Mouse (Mus musculus) brain, embryonic 18.5 days (tissue): ENCODE measurements at regions not wholly inside any gene's neighbourhood (a gene's known extent, or its start where the extent isn't known, plus 50 kb on each side); places are given as distances from the start of the nearest gene placed in this dataset.
"Not testable (repeated sequence)": the region's sequence is repeated elsewhere in the genome, so short reads cannot be mapped to it uniquely, and the experiment has no call there.

Experiments
- DNase-seq: peaks from one replicate; pipeline ENCODE4 v3.0.0-alpha.2; 2012; ENCODE audit warnings: low read depth, low spot score

DNA sequence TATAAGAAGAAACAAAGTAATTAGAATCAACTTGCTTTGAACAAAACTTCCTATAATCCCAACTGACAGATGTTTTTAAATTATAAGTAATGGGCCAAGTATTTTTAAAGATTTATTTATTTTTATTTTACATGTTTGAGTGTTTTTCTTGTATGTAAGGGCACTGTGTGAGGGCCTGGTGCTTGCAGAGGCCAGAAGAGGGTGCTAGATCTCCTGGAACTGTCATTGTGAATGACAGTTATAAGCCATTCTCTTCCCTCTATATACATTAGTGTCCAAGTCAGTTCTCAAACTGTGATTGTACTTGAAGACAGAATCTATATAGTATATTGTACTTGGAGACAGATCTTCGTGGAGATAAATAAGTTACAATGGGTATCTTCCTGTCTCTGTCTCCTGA lies 149.1 kb upstream of the Palmd start:
- DNase-seq, result no peak

DNA sequence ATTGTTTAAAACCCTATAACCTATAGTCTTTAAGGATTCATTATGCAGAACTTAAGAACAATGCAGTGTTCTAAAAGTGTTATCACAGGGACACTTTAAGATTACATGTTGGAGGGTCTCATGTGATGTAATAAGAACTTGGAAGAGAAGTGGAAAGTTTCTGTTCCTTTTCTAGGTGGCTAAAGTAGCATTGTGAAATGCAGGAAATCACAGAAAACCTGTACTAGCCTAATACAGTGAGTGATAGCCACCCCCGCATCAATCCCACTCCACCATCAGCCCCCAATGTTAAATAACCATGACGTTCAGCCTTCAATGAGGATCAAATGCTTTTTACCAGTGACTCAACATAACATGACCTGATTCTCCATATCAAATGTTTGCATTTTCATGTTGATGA lies 147.4 kb upstream of the Palmd start:
- no peak for DNase-seq

DNA sequence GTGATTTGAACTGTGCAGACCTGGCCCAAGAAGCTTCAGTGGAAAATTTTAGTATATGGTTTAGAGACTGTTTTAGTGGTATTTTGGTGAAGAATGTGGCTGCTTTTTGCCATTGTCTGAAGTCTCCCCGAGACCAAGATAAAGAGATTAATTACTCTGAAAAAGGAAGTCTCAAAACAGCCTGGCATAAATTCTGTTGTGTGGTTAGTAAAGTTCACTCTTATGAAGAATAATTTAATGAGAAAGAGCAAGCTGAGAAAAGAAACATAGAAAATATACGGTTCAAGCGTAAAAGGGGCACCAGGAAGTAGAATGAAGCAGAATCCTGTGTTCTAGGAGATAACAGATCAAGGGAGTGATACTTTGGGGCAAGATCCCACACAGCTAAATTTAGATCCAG lies 144.0 kb upstream of the Palmd start:
- no peak for DNase-seq

DNA sequence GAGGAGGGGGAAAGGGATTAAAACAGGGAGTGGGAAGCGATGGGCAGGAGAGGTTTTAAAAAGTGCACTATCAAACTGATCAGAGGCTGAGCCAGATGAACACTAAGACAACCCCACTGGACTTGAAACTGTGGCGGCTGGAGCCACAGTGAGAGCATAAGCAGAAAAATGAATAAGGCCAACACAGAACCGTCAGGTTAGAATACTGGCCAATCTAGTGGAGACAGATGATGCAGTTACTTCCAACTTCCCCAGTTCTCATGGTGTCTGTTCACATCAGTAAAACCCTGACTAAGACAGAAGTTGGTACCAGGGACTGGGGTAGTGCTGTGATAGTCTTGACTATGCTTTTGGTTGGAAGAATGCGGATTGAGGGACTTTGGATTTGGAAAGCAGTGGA lies 143.5 kb upstream of the Palmd start:
- DNase-seq, result no peak

DNA sequence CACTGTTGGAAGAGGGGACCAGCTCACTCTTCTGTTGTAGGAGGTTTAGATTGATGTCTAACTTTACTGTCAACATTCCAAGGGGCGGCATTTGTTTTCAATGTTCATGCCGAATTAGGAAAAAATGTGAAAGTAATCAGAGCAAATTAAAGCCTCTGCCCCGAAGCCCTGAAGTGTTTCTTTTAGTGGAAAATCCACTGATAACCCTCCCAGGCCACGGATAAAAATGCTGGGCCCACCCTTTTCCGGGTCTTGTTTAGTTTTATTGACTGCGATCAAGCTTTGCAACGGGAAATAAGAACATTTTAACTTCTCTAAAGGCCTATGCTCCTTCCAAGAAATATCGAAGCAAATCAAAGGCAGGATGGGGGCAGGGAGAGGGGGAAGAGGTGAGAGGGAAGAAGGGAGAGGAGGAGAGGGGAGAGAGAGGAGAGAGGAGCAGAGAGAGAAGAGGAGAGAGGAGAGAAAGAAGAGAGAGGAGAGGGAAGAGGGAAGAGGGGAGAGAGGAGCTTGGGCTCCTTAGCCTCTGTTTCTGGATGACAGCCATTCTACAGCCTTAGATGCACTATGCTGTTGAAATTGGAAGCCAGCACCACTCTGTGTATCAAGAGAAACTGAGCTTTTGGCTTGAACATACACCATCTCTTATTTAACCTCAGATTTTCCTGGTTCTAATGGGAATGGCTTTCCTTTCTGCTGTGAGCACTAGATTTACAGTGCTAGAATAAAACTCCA lies 140.3 kb upstream of the Palmd start:
- DNase-seq, result no peak

DNA sequence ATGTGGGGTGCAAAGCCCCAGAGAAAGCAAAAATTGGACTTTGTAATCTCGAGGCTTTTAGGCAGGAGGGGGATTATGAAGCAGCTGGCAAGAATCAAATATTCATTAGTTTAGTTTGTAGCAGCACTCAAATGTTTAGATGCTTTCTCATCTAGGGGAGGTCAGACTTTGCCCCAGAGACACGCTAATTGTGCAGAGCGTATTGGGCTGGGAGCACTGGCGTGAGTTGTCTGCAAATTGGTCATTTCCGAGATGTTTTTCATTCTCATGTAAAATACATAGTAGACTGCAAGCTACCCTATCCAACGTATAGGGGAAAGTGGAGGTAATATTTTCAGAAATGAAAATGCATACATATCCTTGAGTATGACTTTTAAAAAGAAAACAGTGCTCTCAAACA lies 139.2 kb upstream of the Palmd start:
- no peak for DNase-seq

DNA sequence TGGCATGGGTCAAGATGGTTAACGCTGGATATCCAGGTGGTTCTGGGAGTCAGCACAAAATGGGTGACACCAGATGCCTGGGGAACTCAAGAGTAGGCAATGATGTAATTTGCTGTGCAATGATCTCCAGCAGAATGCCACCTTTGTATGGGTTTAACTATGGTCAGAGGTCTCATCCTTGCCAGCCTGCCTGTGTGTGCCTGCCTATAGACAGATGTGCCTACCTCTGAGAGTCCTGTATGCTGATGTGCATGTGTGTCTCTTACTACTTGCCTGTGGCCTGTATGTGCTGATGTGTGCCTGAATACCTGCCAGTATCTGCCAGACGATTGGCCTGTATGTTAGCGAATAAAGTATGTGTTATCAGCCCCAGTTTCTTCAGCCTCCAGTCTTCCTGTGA lies 138.6 kb upstream of the Palmd start:
- DNase-seq, result no peak

DNA sequence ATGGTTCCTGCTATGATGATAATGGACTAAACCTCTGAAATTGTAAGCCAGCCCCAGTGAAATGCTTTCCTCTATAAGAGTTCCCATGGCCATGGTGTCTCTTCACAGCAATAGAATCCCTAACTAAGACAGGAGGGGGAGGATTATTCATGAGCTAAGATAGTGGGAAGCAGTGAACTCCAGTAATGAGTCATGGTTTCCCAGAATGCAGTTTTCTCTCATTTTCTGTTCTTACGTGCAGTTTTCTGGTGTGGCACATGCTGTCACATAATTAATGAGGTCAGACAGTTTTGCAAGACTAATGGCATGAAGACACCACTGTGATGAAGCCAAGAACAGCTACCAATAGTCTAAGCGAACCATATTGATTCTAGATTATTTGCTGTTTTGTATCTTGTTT lies 118.9 kb upstream of the Palmd start:
- DNase-seq, result no peak

DNA sequence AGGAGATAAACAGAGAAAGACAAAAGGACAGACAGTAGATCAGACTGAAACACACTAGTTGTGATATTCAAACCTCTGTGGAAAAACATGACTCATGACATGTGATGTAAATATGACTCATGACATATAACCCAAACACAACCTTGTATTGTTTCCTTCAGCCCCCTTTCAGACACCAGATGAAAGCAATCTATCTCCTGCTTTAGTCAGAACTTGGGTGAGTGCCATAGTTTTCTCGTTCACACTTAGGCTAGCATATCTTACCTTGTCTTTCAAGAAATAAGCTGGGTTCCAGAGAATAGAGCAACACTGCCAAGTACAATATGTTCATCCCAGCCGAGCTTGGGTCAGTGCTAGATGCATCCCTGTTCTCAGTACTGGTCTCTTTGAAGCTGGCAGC lies 107.9 kb upstream of the Palmd start:
- DNase-seq, result no peak

DNA sequence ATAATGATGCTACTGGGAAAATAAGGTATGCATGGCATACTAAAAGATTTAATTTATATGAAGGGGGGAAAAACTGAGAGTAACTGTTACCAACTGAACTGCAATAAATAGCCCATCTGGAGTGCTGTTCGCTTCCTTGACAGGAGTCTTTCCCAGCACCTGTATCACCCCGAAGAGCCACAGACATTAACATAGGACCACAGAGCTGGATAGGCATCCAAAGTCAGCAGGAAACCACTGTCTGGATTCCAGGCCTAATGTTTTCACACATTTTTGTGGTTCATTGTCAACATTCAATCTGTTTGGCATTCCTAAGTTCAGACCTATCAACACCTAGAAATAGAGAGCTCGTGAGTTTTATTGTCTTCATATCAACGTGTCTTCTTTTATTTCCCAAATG lies 104.6 kb upstream of the Palmd start:
- DNase-seq, result no peak

DNA sequence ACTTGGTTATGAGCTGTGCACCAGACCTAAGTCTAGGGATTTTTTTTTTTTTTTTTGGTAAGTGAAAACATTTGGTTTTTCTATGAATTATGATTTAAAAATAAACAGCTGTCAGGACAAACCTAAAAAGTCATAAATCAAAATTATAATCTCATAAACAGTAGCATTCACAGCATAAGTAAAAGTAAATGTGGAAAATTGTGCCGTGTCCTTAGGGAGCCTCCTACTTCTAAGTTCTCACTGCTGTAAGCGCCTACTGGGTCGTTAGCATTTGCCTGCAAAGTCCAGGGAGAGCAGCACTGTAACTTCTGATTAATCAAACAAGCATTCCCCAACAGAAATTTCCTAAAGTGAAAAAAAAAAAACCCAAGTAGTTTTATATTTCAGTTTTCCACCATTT lies 104.2 kb upstream of the Palmd start:
- no peak for DNase-seq

DNA sequence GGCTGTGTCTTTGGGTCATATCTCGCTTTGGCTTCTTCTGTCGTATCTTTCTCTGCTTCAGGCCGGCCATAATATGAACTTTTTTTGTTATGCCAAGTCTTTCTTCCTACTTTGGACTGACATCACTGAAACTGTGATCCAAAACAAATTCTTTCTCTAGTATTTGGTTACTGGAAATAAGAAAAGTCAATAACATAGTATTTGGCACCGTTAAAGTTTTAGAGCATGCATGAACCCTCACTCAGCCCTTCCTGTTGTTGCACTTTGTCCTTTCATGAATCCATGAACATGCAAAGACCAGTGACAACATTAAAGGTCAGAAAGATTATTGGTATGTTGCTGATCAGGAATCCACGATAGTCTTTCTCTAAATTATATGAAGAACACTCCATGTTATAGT lies 103.1 kb upstream of the Palmd start:
- no peak for DNase-seq

DNA sequence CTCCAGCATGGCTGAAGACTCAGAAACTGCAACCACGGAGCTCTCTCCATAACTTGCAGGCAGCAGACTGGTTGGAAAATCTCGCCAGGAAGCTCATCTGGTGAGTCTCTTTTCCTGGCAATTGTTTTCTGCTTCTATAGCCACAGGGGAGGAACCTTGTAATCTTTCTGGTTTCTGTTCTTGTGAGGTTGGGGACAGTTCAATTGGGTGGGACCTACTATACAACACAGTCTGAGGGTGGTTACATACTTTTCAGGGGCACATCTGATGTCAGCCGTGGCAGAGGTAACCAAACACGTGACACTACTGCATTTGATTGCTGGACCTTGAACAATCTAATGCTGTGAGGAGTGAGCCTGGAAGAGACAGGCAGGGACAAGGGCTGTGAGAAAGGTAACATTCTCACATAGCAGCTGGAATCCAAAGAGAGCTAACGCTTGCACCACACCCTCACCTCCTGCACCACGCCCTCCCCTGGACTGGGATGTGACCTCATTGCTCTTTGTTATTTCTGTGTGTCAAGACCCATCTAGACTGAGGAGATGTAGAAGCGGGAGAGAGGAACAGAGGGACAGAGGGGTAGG lies 98.8 kb upstream of the Palmd start:
- DNase-seq, result no peak

DNA sequence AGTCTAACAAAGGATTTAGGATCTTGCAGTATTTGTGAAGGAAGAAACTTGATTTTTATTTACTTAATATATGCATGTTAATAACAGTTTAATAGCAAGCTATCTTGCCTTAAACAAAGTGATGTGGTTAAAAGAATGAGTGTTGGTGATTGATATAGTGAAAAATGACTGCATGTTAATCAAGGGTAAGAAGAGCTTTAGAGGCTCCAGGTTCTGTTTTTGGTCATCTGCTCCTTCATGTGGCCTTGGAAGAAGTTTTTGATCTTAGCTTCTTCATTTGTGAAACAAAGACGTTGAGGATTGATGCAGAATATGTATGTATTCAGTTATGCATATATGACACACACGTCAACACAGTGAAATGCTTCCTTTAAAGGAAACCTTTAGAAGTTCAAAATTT lies 97.1 kb upstream of the Palmd start:
- no peak for DNase-seq

DNA sequence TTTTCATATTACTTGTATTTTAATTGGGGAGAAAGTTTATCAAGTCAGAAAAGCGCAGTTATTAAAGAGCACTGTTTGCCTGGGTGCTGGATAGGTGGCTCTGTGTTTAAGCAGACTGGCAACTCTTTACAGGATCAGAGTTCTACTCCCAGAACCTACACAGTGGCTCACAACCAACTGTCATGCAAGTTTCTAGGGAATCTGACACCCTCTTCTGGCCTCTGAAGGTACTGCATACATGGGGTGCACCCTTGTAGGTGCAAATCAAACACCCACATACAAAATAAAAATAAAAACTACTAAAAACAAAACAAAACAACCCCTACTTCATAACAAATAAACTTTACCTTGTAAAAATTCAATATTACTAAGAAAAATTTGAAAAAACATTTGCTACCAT lies 93.0 kb upstream of the Palmd start:
- no peak for DNase-seq

DNA sequence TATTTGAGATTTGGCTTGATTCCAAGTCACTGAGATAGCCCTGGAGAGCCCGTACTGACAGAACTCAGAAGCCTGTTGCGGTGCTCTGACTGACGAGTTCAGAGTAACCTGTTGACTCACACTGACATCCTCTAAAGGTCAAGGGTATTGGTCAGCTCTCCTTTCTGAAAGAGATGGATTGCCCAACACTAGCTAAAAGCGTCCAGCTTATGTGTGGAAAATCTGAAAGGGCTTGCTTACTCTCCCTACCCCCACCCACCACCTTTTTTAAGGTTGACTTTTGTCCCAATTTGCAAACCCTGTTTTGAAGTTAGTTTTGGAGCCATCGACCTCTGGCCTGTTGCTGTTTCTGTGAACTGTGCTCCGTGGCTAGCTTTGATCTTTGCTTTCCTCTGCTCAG lies 92.4 kb upstream of the Palmd start:
- no peak for DNase-seq

DNA sequence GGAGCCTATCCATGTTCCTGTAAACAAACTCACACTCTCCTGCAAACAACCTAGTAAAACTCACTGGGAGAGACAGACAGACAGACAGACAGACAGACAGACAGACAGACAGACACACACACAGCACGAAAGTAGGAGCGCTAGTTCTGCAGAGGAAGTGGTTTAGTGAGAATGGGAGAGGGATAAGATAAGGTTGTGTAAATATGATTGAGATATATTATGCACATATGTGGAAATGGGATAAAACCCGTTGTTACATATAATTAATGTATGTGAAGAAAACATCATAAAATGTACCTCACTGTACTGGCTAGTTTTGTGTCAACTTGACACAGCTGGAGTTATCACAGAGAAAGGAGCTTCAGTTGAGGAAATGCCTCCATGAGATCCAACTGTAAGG lies 85.9 kb upstream of the Palmd start:
- DNase-seq, result not testable (repeated sequence)

DNA sequence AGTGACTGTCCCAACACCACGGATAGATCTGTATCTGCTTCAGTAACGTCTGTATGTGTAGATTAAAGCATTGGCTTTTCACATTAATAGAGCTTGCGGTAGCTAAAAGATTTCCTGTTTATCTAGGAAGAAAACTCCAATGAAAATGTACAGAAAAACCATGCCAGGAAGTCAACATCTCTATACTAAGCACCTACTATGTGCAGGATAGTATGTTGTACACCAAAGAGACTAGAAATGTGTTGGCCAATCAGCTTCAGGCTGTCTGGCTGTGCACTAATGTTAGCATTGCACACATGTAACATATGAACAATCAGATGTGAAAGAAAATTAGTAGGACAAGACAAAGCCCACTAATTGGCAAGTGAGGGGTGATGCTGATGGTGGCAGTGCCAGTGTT lies 82.6 kb upstream of the Palmd start:
- DNase-seq, result no peak

DNA sequence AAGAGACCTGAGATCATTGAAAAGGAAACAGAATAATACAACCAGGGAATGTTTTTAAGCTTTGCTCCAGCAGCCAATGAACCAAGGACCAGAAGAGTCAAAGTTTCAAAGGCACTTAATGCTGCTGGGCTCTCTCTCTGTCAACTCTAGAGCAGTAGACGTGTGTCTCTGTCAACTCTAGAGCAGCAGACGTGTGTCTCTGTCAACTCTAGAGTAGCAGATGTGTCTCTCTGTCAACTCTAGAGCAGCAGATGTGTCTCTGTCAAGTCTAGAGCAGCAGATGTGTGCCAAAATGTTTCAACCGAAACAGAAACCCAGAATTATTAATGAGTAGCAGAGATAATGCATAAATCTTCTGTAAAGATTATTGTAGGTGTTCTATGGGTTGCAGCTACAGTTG lies 82.1 kb upstream of the Palmd start:
- DNase-seq, result no peak

DNA sequence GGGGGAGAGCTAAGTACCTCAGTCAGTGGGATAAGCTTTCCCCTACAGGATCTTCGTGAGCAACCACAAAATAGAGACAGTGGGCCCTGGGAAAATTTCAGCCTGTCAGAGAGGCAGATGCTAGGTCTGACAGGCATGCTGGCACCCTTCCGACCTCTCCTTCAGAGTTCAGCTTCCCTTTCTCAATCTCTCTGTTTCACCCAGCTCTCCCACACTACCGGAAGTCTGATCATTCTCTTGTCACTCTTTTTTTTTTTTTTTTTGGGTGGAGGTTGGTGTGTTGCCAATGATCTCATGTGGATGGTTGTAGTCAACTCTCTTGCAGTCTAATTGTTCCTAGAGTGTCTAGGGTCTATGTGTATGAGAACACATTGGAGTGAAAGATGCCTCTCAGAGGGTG lies 80.6 kb upstream of the Palmd start:
- no peak for DNase-seq

DNA sequence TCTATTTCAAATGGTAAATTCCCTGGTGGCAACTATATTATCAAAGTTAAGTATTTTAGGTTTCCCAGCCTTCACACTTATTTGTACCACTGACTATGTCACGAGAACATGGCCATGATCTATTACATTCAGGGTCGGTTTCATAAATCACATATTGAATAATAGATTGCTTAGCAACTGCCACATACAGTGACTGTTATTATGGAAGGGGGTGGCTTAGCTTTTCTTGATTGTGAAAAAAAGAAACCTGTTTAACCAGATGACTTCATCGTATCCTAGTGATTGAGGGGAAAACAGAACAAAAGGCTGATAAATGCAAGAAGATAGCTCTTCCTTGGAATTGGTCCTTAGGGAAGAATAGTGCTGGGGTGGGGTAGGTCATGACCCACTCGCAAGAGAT lies 76.0 kb upstream of the Palmd start:
- DNase-seq, result no peak

DNA sequence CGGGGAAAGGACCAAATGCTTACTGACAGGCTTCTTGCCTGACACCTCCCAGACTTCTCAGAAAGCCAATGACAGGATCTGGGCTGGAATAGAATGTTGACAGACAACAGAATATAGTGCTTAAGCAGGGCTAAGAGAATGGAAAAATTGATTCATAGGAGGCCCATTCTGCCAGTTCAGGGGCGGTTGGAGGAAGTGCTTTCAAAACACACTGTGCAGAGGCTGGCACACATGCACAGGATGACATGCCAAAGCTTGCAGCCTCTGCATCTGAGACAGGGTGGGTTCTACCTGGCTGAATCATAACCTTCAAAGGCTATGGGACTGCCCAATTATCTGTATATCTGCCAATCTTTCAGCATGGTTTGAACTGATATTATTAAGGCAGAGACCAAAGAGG lies 75.5 kb upstream of the Palmd start:
- DNase-seq, result no peak

DNA sequence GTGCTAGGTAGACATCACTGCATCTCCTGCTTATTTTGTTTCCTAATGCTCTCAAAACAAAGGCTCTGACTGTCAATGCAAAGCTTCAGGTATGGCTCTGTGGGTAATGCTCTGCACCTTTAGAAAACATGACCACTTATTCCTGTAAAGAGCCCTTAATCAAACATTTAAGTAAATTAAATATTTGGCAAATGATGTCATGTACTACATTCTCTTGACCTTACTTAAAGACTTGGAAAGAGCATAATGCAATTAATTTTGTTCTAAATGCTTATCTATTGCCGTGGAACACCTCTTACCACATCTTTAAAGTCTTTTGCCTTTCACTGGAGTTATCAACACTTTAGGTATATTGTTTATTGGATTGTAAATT lies 70.1 kb upstream of the Palmd start:
- no peak for DNase-seq

DNA sequence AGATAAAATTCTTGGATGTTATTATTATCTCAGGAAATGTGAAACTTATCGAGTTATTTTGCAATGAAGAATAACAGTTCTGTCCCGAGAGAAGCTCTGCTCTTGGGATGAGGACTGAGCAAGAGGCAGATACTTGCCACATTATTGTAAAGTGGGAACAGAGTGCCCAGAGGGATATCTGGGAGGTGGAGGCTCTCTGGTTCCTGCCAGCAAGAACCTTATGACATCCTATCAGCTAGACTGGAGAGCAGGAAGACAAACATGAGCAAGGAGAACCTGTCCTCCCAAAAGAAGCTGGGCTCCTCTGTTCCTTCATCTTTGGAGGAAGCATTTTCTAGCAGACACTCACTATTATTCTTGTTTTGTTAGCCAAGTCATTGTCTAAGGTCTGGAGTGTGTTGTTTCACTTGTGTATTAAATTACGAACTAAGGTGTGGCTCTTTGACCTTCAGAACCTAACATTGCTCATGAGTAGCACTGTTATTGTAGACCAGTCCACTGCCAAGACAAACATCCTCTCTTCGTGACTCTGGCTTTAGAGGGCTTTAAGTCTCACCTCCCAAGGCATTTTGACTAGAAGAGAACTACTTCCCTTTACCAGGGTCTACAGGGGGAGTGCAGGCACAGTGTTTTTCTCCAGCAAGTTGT lies 69.6 kb upstream of the Palmd start:
- no peak for DNase-seq
